Mouse (Mus musculus) liver, embryonic 14.5 days (tissue): ENCODE results near the gene Leng8.

Source experiments
- CTCF ChIP-seq: IDR thresholded peaks from 2 replicates; pipeline ENCODE4 v1.5.1; 2016; ENCODE audit warnings: antibody characterized with exemption, low read depth, control low read depth
- EP300 ChIP-seq: IDR thresholded peaks from 2 replicates; pipeline ENCODE4 v1.6.1; 2016; ENCODE audit warnings: antibody characterized with exemption, low read depth

- TF ChIP-seq CTCF (no peak), EP300 (no peak)
Observed at GRCm38 (mm10) chr7:4087238-4087895, 49.5 kb upstream of the Leng8 start.
